Mouse (Mus musculus) cerebellum, postnatal 10 days (tissue): ENCODE results near the gene Abi3.

Experiments used
- DNase-seq, 2 experiments: peaks; one replicate each; pipeline ENCODE4 v3.0.0; 2021; ENCODE audit warnings: mixed read lengths in 2 of 2

Gene Abi3

GRCm38 (mm10) chr11:95838999-95839868, 3.0 kb downstream of the Abi3 start:
- no peak for DNase-seq

- no peak for DNase-seq
Observed at GRCm38 (mm10) chr11:95838598-95838997, 3.7 kb downstream of the Abi3 start.

GRCm38 (mm10) chr11:95837059-95837458, 5.2 kb downstream of the Abi3 start, which contains the start of gene Gngt2:
TSS of gene Gngt2 (plus strand) at chr11:95837216.
- DNase-seq: peak; percentile 81

GRCm38 (mm10) chr11:95836433-95836832, 5.8 kb downstream of the Abi3 start:
- no peak for DNase-seq

DNA sequence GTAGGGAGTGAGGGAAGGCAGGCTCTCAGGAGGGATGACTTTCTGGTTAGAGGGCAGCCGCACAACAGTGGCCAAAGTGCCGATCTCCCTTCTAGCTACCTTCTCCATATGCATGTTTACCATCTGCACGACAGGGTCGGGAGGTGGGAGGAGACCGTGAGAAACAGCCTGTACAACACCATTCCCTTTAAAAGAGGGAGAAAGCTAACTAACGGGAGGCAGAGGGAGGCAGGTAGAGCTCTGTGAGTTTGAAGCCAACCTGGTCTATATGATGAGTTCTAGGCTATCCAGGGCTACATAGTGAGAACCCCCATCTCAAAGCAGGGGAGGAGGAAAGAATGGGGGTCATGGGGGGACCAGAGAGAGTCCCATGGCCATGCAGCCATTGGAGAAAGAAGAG, 6.4 kb downstream of the Abi3 start:
- no peak for DNase-seq

DNA sequence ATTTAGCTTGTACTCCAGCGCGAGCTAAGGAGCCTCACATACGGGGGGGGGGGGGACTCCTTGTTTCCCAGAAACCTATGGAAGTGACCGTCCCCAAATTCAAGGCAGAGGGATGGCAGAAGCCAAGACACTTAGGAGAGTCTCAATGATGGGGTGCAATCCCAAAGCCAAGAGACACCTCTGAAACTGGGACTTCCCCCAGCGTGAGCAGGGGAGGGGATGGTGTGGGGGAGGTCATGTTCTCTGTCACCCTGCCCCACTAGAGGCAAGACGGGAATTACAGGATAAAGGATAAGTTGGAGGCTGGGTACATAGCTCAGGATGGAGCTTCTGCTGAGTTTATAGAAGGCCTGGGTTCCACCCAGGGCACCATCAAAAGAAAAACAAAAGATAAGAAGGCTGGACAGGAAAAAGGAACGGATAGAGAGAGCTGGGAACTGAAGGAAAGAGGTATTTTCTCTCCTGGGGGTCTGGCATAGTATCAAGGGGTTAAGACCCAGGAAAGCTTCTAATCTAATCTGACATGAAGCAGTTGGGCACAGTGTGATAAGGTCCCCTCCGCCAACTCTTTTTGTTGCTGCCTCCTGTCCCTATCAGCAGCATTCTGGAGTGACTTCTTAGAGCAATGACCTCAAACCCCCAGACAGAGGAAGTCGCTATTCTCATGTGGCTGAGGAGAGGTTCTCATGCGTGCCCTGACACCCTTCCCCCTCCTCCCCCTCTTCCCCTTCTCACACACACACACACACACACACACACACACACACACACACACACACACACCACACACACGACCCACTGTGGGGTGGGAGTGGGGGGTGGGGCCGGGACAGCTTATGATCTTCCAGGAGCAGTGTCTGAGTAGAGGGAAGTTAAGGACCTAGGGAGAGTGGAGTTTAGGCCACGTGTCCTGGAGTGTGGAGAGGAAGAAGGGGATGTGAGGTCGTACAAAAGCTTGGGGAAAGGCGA, 7.2 kb downstream of the Abi3 start:
- DNase-seq: peak; percentile 51 to 63

- DNase-seq: peak; percentile 30 to 35
Observed at GRCm38 (mm10) chr11:95834143-95834667, 8.1 kb downstream of the Abi3 start.

GRCm38 (mm10) chr11:95833631-95834142, 8.6 kb downstream of the Abi3 start:
- DNase-seq: peak in 1 of 2 experiments; percentile 31

- DNase-seq: peak in 1 of 2 experiments; percentile 52
Observed at GRCm38 (mm10) chr11:95833006-95833570, 9.2 kb downstream of the Abi3 start.

GRCm38 (mm10) chr11:95832129-95833005, 9.9 kb downstream of the Abi3 start:
- no peak for DNase-seq

DNA sequence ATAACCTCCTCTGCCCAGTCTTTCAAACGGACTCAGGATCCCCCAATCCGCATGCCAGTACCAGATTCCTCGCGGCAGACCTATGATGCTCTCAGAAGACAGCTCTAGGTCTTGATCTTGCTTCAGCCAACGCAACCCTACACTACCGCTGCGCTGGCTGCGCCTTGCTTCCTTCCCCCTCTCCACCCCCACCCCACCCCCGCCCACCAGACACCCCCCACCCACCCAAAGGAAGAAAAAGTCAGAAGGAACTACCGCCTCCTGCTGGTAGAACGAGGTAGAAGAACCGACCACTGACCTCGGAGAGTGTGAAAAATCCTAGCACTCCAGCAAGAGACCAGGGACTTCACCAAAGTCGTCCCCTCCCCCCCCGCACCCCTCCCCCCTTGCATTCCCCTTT, 10.6 kb downstream of the Abi3 start:
- DNase-seq: peak in 1 of 2 experiments; percentile 56

GRCm38 (mm10) chr11:95831276-95831619, 11.0 kb downstream of the Abi3 start:
- peak in 1 of 2 experiments; percentile 23 for DNase-seq

DNA sequence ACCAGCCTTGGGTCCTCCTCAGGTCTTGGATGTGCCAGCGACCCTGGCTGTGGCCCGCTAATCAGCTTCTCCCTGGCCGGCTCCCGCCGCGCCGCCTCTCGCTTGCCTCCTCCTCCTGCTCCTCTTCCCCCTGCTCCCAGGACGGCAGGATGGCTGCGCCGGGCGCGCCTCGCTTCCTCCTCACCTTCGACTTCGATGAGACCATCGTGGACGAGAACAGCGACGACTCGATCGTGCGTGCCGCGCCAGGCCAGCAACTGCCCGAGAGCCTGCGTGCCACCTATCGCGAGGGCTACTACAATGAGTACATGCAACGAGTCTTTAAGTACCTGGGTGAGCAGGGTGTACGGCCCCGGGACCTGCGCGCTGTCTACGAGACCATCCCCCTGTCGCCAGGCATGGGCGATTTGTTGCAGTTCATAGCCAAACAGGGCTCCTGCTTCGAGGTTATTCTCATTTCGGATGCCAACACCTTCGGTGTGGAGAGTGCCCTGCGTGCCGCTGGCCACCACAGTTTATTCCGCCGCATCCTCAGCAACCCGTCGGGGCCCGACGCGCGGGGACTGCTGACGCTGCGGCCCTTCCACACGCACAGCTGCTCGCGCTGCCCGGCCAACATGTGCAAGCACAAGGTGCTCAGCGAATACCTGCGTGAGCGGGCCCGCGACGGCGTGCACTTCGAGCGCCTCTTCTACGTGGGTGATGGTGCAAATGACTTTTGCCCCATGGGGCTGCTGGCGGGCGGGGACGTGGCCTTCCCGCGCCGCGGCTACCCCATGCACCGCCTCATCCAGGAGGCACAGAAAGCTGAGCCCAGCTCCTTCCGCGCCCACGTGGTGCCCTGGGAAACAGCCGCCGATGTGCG, 11.6 kb downstream of the Abi3 start:
- DNase-seq: peak in 1 of 2 experiments; percentile 39

- DNase-seq: no peak
Observed at GRCm38 (mm10) chr11:95829526-95830050, 12.7 kb downstream of the Abi3 start.

- DNase-seq: no peak
Observed at GRCm38 (mm10) chr11:95828181-95828964, 13.9 kb downstream of the Abi3 start.

- peak; percentile 82 to 89 for DNase-seq
Observed at GRCm38 (mm10) chr11:95827464-95828085, 14.7 kb downstream of the Abi3 start.

DNA sequence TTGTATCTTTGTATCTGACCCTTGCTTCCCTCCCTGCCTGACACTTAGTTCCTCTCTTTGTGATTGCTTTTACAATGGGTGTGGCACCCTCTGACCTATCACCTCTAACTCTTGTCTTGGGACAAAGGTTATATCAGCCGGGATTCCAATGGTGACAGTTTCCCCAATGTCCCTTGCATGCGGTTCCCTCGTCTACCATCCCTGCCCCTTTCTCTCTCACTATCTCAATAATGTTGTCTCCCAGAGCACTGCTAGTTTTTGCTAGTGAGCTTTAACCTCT, 15.2 kb downstream of the Abi3 start:
- no peak for DNase-seq

DNA sequence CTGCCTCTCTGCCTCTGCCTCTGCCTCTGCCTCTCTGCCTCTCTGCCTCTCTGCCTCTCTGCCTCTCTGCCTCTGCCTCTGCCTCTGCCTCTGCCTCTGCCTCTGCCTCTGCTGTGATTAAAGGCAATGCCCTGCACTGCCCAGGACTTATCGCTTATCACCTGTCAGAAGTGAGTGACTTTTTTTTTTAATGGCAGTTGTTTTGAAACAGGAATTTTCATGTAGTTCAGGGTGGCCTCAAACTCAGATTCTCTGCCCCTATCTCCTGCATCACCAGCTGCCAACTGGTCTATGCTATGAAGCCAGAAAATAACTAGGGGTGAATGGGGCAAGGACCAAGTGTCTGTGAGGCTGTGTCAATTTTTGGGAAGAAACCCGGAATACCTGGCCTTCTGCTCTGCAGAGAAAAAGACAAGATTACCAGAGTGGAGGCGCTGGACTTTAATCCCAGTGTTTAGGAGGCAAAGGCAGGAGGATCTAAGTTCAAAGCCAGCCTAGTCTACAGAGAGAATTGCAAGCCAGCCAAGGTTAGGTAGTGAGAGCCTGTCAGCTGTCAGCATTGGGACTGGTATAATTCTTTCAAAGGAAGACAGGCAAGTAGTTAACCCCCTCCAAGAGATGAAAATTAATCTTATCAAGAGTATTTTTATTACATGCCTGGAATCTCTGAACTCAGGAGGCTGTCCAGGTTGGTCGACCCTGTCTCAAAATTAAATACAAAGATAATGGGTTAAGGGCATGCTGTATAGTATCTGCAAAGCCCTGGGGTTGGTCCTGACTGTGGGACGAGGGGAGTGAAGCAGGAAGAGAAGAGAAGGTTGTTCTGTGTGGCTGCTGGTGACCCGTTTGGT, 15.7 kb downstream of the Abi3 start:
- DNase-seq: no peak
